Mouse (Mus musculus) lung, postnatal 0 days (tissue): ENCODE data around the gene Pafah1b3.

Experiments used
- CTCF ChIP-seq: IDR thresholded peaks from 2 replicates; pipeline ENCODE4 v1.5.1; 2016; ENCODE audit warnings: antibody characterized with exemption, mild to moderate bottlenecking
- EP300 ChIP-seq: IDR thresholded peaks from 2 replicates; pipeline ENCODE4 v1.6.1; 2016; ENCODE audit warnings: antibody characterized with exemption, mild to moderate bottlenecking, control low read depth

- TF ChIP-seq CTCF, result peak; percentile 2; the same call in 1 of the 2 replicates
- TF ChIP-seq EP300, result no peak; the same call in 1 of the 2 replicates
Observed at GRCm38 (mm10) chr7:25281734-25282601, 15.8 kb downstream of the Pafah1b3 start.
